Mouse (Mus musculus) cerebellum, adult 9-11 months (tissue): ENCODE data around the gene Susd3.

Experiments used
- DNase-seq: peaks from one replicate; pipeline ENCODE4 v3.0.0; 2022

Gene Susd3

GRCm38 (mm10) chr13:49248467-49248862, at the start of gene Susd3:
Gene Susd3 (minus strand): TSS chr13:49248706.
- no peak for DNase-seq

GRCm38 (mm10) chr13:49296270-49296669, 47.8 kb upstream of the Susd3 start:
- no peak for DNase-seq

- DNase-seq, result no peak
Measured at GRCm38 (mm10) chr13:49294108-49294507, 45.6 kb upstream of the Susd3 start.

GRCm38 (mm10) chr13:49291949-49292348, 43.4 kb upstream of the Susd3 start:
- no peak for DNase-seq

GRCm38 (mm10) chr13:49291398-49291797, 42.9 kb upstream of the Susd3 start:
- DNase-seq, result no peak

- DNase-seq, result no peak
Measured at GRCm38 (mm10) chr13:49287224-49287623, 38.7 kb upstream of the Susd3 start.

- DNase-seq, result no peak
Measured at GRCm38 (mm10) chr13:49286750-49287149, 38.2 kb upstream of the Susd3 start.

GRCm38 (mm10) chr13:49283686-49284085, 35.2 kb upstream of the Susd3 start:
- DNase-seq, result no peak

- DNase-seq, result no peak
Measured at GRCm38 (mm10) chr13:49282168-49282567, 33.7 kb upstream of the Susd3 start.

GRCm38 (mm10) chr13:49271831-49272765, 23.6 kb upstream of the Susd3 start:
- no peak for DNase-seq

- DNase-seq, result no peak
Measured at GRCm38 (mm10) chr13:49270500-49270899, 22.0 kb upstream of the Susd3 start.

GRCm38 (mm10) chr13:49267645-49268044, 19.1 kb upstream of the Susd3 start:
- DNase-seq, result no peak

GRCm38 (mm10) chr13:49260036-49260722, 11.7 kb upstream of the Susd3 start:
- DNase-seq, result no peak

GRCm38 (mm10) chr13:49257819-49258313, 9.4 kb upstream of the Susd3 start:
- DNase-seq, result no peak

- DNase-seq, result no peak
Measured at GRCm38 (mm10) chr13:49252746-49253145, 4.2 kb upstream of the Susd3 start.

- no peak for DNase-seq
Measured at GRCm38 (mm10) chr13:49252113-49252512, 3.6 kb upstream of the Susd3 start.

- no peak for DNase-seq
Measured at GRCm38 (mm10) chr13:49250716-49251517, 2.4 kb upstream of the Susd3 start.

- DNase-seq, result no peak
Measured at GRCm38 (mm10) chr13:49249634-49250033, 1.1 kb upstream of the Susd3 start.

GRCm38 (mm10) chr13:49248923-49249322, 417 bp upstream of the Susd3 start:
- no peak for DNase-seq

GRCm38 (mm10) chr13:49247740-49248466, 603 bp downstream of the Susd3 start:
- no peak for DNase-seq

GRCm38 (mm10) chr13:49247232-49247739, 1.2 kb downstream of the Susd3 start:
- no peak for DNase-seq

- DNase-seq, result no peak
Measured at GRCm38 (mm10) chr13:49246626-49247025, 1.9 kb downstream of the Susd3 start.
